Mouse (Mus musculus): Measurements from ENCODE around the gene Plbd2. TPM values are rescaled to one million over a fixed set of nuclear protein-coding genes. Genes with fewer than 3 reads are reported as not detected.

Plbd2 gene
- polyA plus RNA-seq, 1 experiment from 2014 or later, result 60.0 TPM

GRCm38 (mm10) chr5:120524736-120525135 lies 21.3 kb upstream of the Plbd2 start:
- Histone ChIP-seq H3K4me2 (no peak overlapping the region), H3K4me1 (no peaks in the 10 kb centered on the region), H3K9ac (no peak overlapping the region), H3K36me3 (peaks cover 57% of the 10 kb centered on the region), H3K9me3 (replicated peaks) (no peaks in the 10 kb centered on the region), H3K4me3 (replicated peaks) (no peak overlapping the region), H3K27ac (no peak overlapping the region), H3K27me3 (no peaks in the 10 kb centered on the region)
- WGBS, result 92% methylated on average over 2 of the region's 2 CpGs
- 0 out of 2 replicates have a peak, but pooled peaks have one; percentile 44 for ATAC-seq (replicated peaks; ENCODE audit: low FRiP score)

- H3K9ac ChIP-seq, result no peak overlapping the region
- no peak for ATAC-seq (replicated peaks; ENCODE audit: low FRiP score)
- H3K27ac ChIP-seq, result no peak overlapping the region
- H3K27me3 ChIP-seq, result no peaks in the 10 kb centered on the region
- H3K4me3 ChIP-seq (replicated peaks), result no peak overlapping the region
- WGBS, result 90% methylated on average over 3 of the region's 3 CpGs
- peaks cover 46% of the 10 kb centered on the region for H3K36me3 ChIP-seq
- peaks cover 4% of the 10 kb centered on the region; the same call in 1 of the 2 replicates for H3K4me1 ChIP-seq
- no peak overlapping the region for H3K4me2 ChIP-seq
- H3K9me3 ChIP-seq (replicated peaks), result no peaks in the 10 kb centered on the region
These were observed 19.2 kb upstream of the Plbd2 start for GRCm38 (mm10) chr5:120522649-120523048.

- no peak overlapping the region for H3K9ac ChIP-seq
- H3K27ac ChIP-seq, result 0 out of 2 replicates have a peak overlapping the region, but pooled peaks have one; percentile 9
- no peaks in the 10 kb centered on the region for H3K9me3 ChIP-seq (replicated peaks)
- H3K36me3 ChIP-seq, result peaks cover 24% of the 10 kb centered on the region
- peaks cover 50% of the 10 kb centered on the region for H3K4me1 ChIP-seq
- 56% methylated on average over 9 of the region's 9 CpGs for WGBS
- H3K4me2 ChIP-seq, result no peak overlapping the region
- H3K4me3 ChIP-seq (replicated peaks), result no peak overlapping the region
- ATAC-seq (replicated peaks; ENCODE audit: low FRiP score), result no peak
- no peaks in the 10 kb centered on the region for H3K27me3 ChIP-seq
These were observed 14.1 kb upstream of the Plbd2 start for GRCm38 (mm10) chr5:120517552-120517951.

GRCm38 (mm10) chr5:120516221-120516984 lies 13.0 kb upstream of the Plbd2 start:
- H3K36me3 ChIP-seq, result peaks cover 14% of the 10 kb centered on the region
- H3K27ac ChIP-seq, result peak overlapping the region; percentile 67; the same call in 1 of the 2 replicates
- H3K9me3 ChIP-seq (replicated peaks), result no peaks in the 10 kb centered on the region
- ATAC-seq (replicated peaks; ENCODE audit: low FRiP score), result no peak
- no peak overlapping the region for H3K4me2 ChIP-seq
- no peaks in the 10 kb centered on the region for H3K27me3 ChIP-seq
- no peak overlapping the region for H3K9ac ChIP-seq
- WGBS, result 52% methylated on average over 15 of the region's 15 CpGs
- H3K4me1 ChIP-seq, result peaks cover 62% of the 10 kb centered on the region
- no peak overlapping the region for H3K4me3 ChIP-seq (replicated peaks)

GRCm38 (mm10) chr5:120515451-120515850 lies 12.0 kb upstream of the Plbd2 start:
- Histone ChIP-seq H3K36me3 (peaks cover 8% of the 10 kb centered on the region), H3K4me2 (no peak overlapping the region), H3K9ac (no peak overlapping the region), H3K27ac (peak overlapping the region; percentile 85), H3K9me3 (replicated peaks) (no peaks in the 10 kb centered on the region), H3K4me3 (replicated peaks) (no peak overlapping the region), H3K27me3 (no peaks in the 10 kb centered on the region), H3K4me1 (peaks cover 70% of the 10 kb centered on the region)
- ATAC-seq (replicated peaks; ENCODE audit: low FRiP score), result no peak
- WGBS, result 79% methylated on average over 7 of the region's 7 CpGs

GRCm38 (mm10) chr5:120514754-120515153 lies 11.3 kb upstream of the Plbd2 start:
- no peaks in the 10 kb centered on the region for H3K9me3 ChIP-seq (replicated peaks)
- peaks cover 2% of the 10 kb centered on the region; the same call in 1 of the 2 replicates for H3K36me3 ChIP-seq
- H3K4me2 ChIP-seq, result no peak overlapping the region
- peak overlapping the region; percentile 85 for H3K27ac ChIP-seq
- H3K4me1 ChIP-seq, result peaks cover 71% of the 10 kb centered on the region
- 0 out of 2 replicates have a peak, but pooled peaks have one; percentile 7 for ATAC-seq (replicated peaks; ENCODE audit: low FRiP score)
- H3K27me3 ChIP-seq, result no peaks in the 10 kb centered on the region
- H3K4me3 ChIP-seq (replicated peaks), result no peak overlapping the region
- 12% methylated on average over 4 of the region's 4 CpGs for WGBS
- H3K9ac ChIP-seq, result no peak overlapping the region

GRCm38 (mm10) chr5:120514031-120514677 lies 10.7 kb upstream of the Plbd2 start:
- Histone ChIP-seq H3K4me3 (replicated peaks) (no peak overlapping the region), H3K27ac (peak overlapping the region; percentile 85), H3K36me3 (no peaks in the 10 kb centered on the region), H3K9me3 (replicated peaks) (no peaks in the 10 kb centered on the region), H3K27me3 (no peaks in the 10 kb centered on the region), H3K4me1 (peaks cover 71% of the 10 kb centered on the region), H3K9ac (no peak overlapping the region), H3K4me2 (no peak overlapping the region)
- WGBS, result 58% methylated on average over 9 of the region's 9 CpGs
- no peak for ATAC-seq (replicated peaks; ENCODE audit: low FRiP score)

GRCm38 (mm10) chr5:120512911-120513555 lies 9.6 kb upstream of the Plbd2 start:
- H3K9me3 ChIP-seq (replicated peaks), result no peaks in the 10 kb centered on the region
- 0 out of 2 replicates have a peak, but pooled peaks have one; percentile 17 for ATAC-seq (replicated peaks; ENCODE audit: low FRiP score)
- H3K36me3 ChIP-seq, result no peaks in the 10 kb centered on the region
- peak overlapping the region; percentile 85 for H3K27ac ChIP-seq
- peak overlapping the region; percentile 44 for H3K4me2 ChIP-seq
- WGBS, result 42% methylated on average over 15 of the region's 15 CpGs
- H3K27me3 ChIP-seq, result no peaks in the 10 kb centered on the region
- H3K4me1 ChIP-seq, result peaks cover 71% of the 10 kb centered on the region
- no peak overlapping the region for H3K9ac ChIP-seq
- H3K4me3 ChIP-seq (replicated peaks), result peak overlapping the region; percentile 15

- Histone ChIP-seq H3K4me1 (peaks cover 61% of the 10 kb centered on the region), H3K9me3 (replicated peaks) (no peaks in the 10 kb centered on the region), H3K27me3 (no peaks in the 10 kb centered on the region), H3K27ac (peak overlapping the region; percentile 70; the same call in 1 of the 2 replicates), H3K4me2 (peak overlapping the region; percentile 85), H3K9ac (peak overlapping the region; percentile 55), H3K36me3 (no peaks in the 10 kb centered on the region), H3K4me3 (replicated peaks) (peak overlapping the region; percentile 64)
- 36% methylated on average over 13 of the region's 14 CpGs for WGBS
- no peak for ATAC-seq (replicated peaks; ENCODE audit: low FRiP score)
These were observed 8.3 kb upstream of the Plbd2 start for GRCm38 (mm10) chr5:120511643-120512220.

- peak within 1 kb of the TSS; percentile 55 for H3K9ac ChIP-seq
- WGBS, result under 1% methylated on average over 36 of the region's 36 CpGs
- ATAC-seq (replicated peaks; ENCODE audit: low FRiP score), result peak; percentile 84
- no peaks in the 10 kb centered on the region for H3K9me3 ChIP-seq (replicated peaks)
- H3K27ac ChIP-seq, result peak within 1 kb of the TSS; percentile 70
- H3K4me1 ChIP-seq, result peaks cover 59% of the 10 kb centered on the region
- no peaks in the 10 kb centered on the region for H3K27me3 ChIP-seq
- no peaks in the 10 kb centered on the region for H3K36me3 ChIP-seq
- peak within 1 kb of the TSS; percentile 64 for H3K4me3 ChIP-seq (replicated peaks)
- peak within 1 kb of the TSS; percentile 85 for H3K4me2 ChIP-seq
These were observed 7.7 kb upstream of the Plbd2 start, which contains the start of gene Slc8b1 for GRCm38 (mm10) chr5:120510982-120511642. Gene Slc8b1 (plus strand): TSS chr5:120511168.

- 60% methylated on average over 4 of the region's 4 CpGs for WGBS
These were observed 3.9 kb upstream of the Plbd2 start for GRCm38 (mm10) chr5:120507311-120507710.

More at GRCm38 (mm10) chr5:120507311-120507710, 3.9 kb upstream of the Plbd2 start:
- Histone ChIP-seq H3K4me1 (peaks cover 37% of the 10 kb centered on the region), H3K9me3 (replicated peaks) (no peaks in the 10 kb centered on the region), H3K4me3 (replicated peaks) (no peak overlapping the region), H3K9ac (no peak overlapping the region), H3K27ac (no peak overlapping the region), H3K27me3 (no peaks in the 10 kb centered on the region), H3K4me2 (no peak overlapping the region), H3K36me3 (no peaks in the 10 kb centered on the region)
- ATAC-seq (replicated peaks; ENCODE audit: low FRiP score), result no peak
